8 mouse cellular contexts compared by ENCODE assay signal in genomic region chr11:18957097-18957804, GRCm38 (mm10).
A peak's percentile ranks its signal among the peaks of the same experiment; 100 is the strongest.
DNase-seq lines count a peak whose midpoint lies in the region; ATAC-seq and TF ChIP-seq lines count a peak whose summit lies in the region.

No protein-coding gene starts in this region.

- H3K9me3 ChIP-seq in lung, embryonic 14.5 days (ENCODE audit: low read depth, low read length), result no peaks in the 10 kb centered on the region
- H3K9me3 ChIP-seq in embryonic facial prominence, embryonic 15.5 days (replicated peaks), result no peaks in the 10 kb centered on the region
- no peaks in the 10 kb centered on the region for H3K9me3 ChIP-seq in intestine, embryonic 16.5 days (ENCODE audit: control insufficient read depth, low read length)
- H3K9me3 ChIP-seq in stomach, embryonic 14.5 days (ENCODE audit: control insufficient read depth, low read depth, low read length), result no peaks in the 10 kb centered on the region

- peaks cover 28% of the 10 kb centered on the region for H3K4me1 ChIP-seq in lung, embryonic 14.5 days (ENCODE audit: insufficient read depth)
- peaks cover 16% of the 10 kb centered on the region for H3K4me1 ChIP-seq in embryonic facial prominence, embryonic 15.5 days
- peaks cover 18% of the 10 kb centered on the region for H3K4me1 ChIP-seq in intestine, embryonic 16.5 days (ENCODE audit: control insufficient read depth, insufficient read depth, low read length)
- peaks cover 48% of the 10 kb centered on the region for H3K4me1 ChIP-seq in stomach, embryonic 14.5 days (ENCODE audit: control insufficient read depth, insufficient read depth, low read length)

- no peak overlapping the region for H3K4me3 ChIP-seq in lung, embryonic 14.5 days (ENCODE audit: low read depth, low read length)
- H3K4me3 ChIP-seq in embryonic facial prominence, embryonic 15.5 days (replicated peaks), result 0 out of 2 replicates have a peak overlapping the region, but pooled peaks have one; percentile 6
- no peak overlapping the region for H3K4me3 ChIP-seq in intestine, embryonic 16.5 days (ENCODE audit: low read length)
- no peak overlapping the region for H3K4me3 ChIP-seq in stomach, embryonic 14.5 days (ENCODE audit: low read depth, low read length)

- TF ChIP-seq CTCF in lung, embryonic 14.5 days (IDR thresholded peaks at IDR 0.05; ENCODE audit: low read depth), result no peak

- H3K36me3 ChIP-seq in lung, embryonic 14.5 days (ENCODE audit: insufficient read depth), result peaks cover 30% of the 10 kb centered on the region
- H3K36me3 ChIP-seq in embryonic facial prominence, embryonic 15.5 days, result no peaks in the 10 kb centered on the region
- H3K36me3 ChIP-seq in intestine, embryonic 16.5 days (ENCODE audit: control insufficient read depth, insufficient read depth, low read length), result no peaks in the 10 kb centered on the region
- H3K36me3 ChIP-seq in stomach, embryonic 14.5 days (ENCODE audit: control insufficient read depth, insufficient read depth, low read length), result peaks cover 19% of the 10 kb centered on the region

- peak overlapping the region; percentile 13; the same call in 1 of the 2 replicates for H3K9ac ChIP-seq in lung, embryonic 14.5 days
- H3K9ac ChIP-seq in embryonic facial prominence, embryonic 15.5 days, result no peak overlapping the region
- H3K9ac ChIP-seq in intestine, embryonic 16.5 days (ENCODE audit: low read depth, low read length), result no peak overlapping the region
- no peak overlapping the region for H3K9ac ChIP-seq in stomach, embryonic 14.5 days (replicated peaks; ENCODE audit: low read depth, low read length)

- no peak for ATAC-seq in lung, embryonic 14.5 days (ENCODE audit: insufficient read depth)
- no peak for ATAC-seq in embryonic facial prominence, embryonic 15.5 days (ENCODE audit: insufficient number of reproducible peaks, low FRiP score, low TSS enrichment, low read depth)
- peak; percentile 76 for ATAC-seq in intestine, embryonic 16.5 days
- peak; percentile 54 for ATAC-seq in stomach, embryonic 14.5 days (ENCODE audit: insufficient number of reproducible peaks, insufficient read depth, low FRiP score, low read depth)

- H3K27ac ChIP-seq in lung, embryonic 14.5 days (ENCODE audit: low read depth), result peak overlapping the region; percentile 55; the same call in 1 of the 2 replicates
- no peak overlapping the region for H3K27ac ChIP-seq in embryonic facial prominence, embryonic 15.5 days (replicated peaks)
- H3K27ac ChIP-seq in intestine, embryonic 16.5 days (ENCODE audit: low read length), result 0 out of 2 replicates have a peak overlapping the region, but pooled peaks have one; percentile 30
- H3K27ac ChIP-seq in stomach, embryonic 14.5 days (ENCODE audit: low read length), result peak overlapping the region; percentile 82

- no peak for DNase-seq in lung, embryonic 14.5 days
- no peak for DNase-seq in lung, postnatal 4 days
- DNase-seq in spleen, adult 18-20 months, result no peak
- DNase-seq in frontal cortex, postnatal 25 days (ENCODE audit: low spot score in 2 of 2), result no peak
- DNase-seq in cerebellum, postnatal 36 days, result no peak

- 24% methylated on average over 12 of the region's 12 CpGs for WGBS in lung, embryonic 14.5 days
- 40% methylated on average over 12 of the region's 12 CpGs for WGBS in embryonic facial prominence, embryonic 15.5 days
- 25% methylated on average over 12 of the region's 12 CpGs for WGBS in intestine, embryonic 16.5 days
- 23% methylated on average over 12 of the region's 12 CpGs for WGBS in stomach, embryonic 14.5 days

- H3K27me3 ChIP-seq in lung, embryonic 14.5 days (ENCODE audit: insufficient read depth, low read length), result no peaks in the 10 kb centered on the region
- H3K27me3 ChIP-seq in embryonic facial prominence, embryonic 15.5 days, result no peaks in the 10 kb centered on the region
- H3K27me3 ChIP-seq in intestine, embryonic 16.5 days (replicated peaks; ENCODE audit: control insufficient read depth, insufficient read depth, low read length), result no peaks in the 10 kb centered on the region
- H3K27me3 ChIP-seq in stomach, embryonic 14.5 days (ENCODE audit: control insufficient read depth, insufficient read depth, low read length), result no peaks in the 10 kb centered on the region

- H3K4me2 ChIP-seq in lung, embryonic 14.5 days, result peak overlapping the region; percentile 38
- H3K4me2 ChIP-seq in embryonic facial prominence, embryonic 15.5 days (replicated peaks), result peak overlapping the region; percentile 36
- peak overlapping the region; percentile 30 for H3K4me2 ChIP-seq in intestine, embryonic 16.5 days (ENCODE audit: low read depth, low read length)
- 0 out of 2 replicates have a peak overlapping the region, but pooled peaks have one; percentile 20 for H3K4me2 ChIP-seq in stomach, embryonic 14.5 days (replicated peaks; ENCODE audit: low read depth, low read length)

Comparison
In these comparisons a context has a peak if more than half of its experiments do, and no peak if none do; other contexts are left out.
1. ATAC-seq: peak in intestine, embryonic 16.5 days (single experiment) and stomach, embryonic 14.5 days (single experiment); none in lung, embryonic 14.5 days (single experiment) and embryonic facial prominence, embryonic 15.5 days (single experiment).
2. Peak in every context shown above with its lines, with median percentiles within 50 percentile points of each other: H3K4me2 ChIP-seq.